Mouse (Mus musculus) intestine, embryonic 14.5 days (tissue): ENCODE results near the gene Sema5b. TPM values are rescaled to one million over a fixed set of nuclear protein-coding genes. Genes with fewer than 3 reads are reported as not detected.
A peak's percentile ranks its signal among the peaks of the same experiment; 100 is the strongest.

Experiments
- ATAC-seq: fragments of 200-750 bp; cut with Nextera tagmentation; replicated peaks from 2 replicates; pipeline ENCODE4 v1.8.0; 2017; ENCODE audit warnings: low read depth, moderate number of reproducible peaks, moderate TSS enrichment, moderate library complexity; ENCODE audit not compliant: low FRiP score, low TSS enrichment
- DNase-seq: peaks from one replicate; pipeline ENCODE4 v3.0.0-alpha.2; 2018; ENCODE audit warnings: low spot score
- H3K27ac ChIP-seq: fragments of 300-500 bp; sonication (generic); 2 replicates; pipeline ENCODE4 v1.5.1; 2014; ENCODE audit warnings: low read depth, mild to moderate bottlenecking, control low read depth
- H3K27me3 ChIP-seq: fragments of 300-500 bp; sonication (generic); replicated peaks from 2 replicates; pipeline ENCODE4 v1.6.1; 2014; ENCODE audit warnings: low read length, control low read depth; ENCODE audit not compliant: control insufficient read depth, insufficient read depth
- H3K36me3 ChIP-seq: fragments of 300-500 bp; sonication (generic); 2 replicates; pipeline ENCODE4 v1.6.1; 2014; ENCODE audit warnings: low read length, control low read depth; ENCODE audit not compliant: control insufficient read depth, insufficient read depth
- H3K4me1 ChIP-seq: fragments of 300-500 bp; sonication (generic); replicated peaks from 2 replicates; pipeline ENCODE4 v1.6.1; 2014; ENCODE audit warnings: low read length, control low read depth, mixed read lengths; ENCODE audit not compliant: control insufficient read depth, insufficient read depth
- H3K4me2 ChIP-seq: fragments of 300-500 bp; sonication (generic); 2 replicates; pipeline ENCODE4 v1.6.1; 2014; ENCODE audit warnings: low read length
- H3K4me3 ChIP-seq: fragments of 300-500 bp; sonication (generic); 2 replicates; pipeline ENCODE4 v1.5.1; 2014; ENCODE audit warnings: low read depth, low read length, control low read depth, mixed read lengths
- H3K9ac ChIP-seq: fragments of 300-500 bp; sonication (generic); 2 replicates; pipeline ENCODE4 v1.6.1; 2014; ENCODE audit warnings: mild to moderate bottlenecking, low read length
- H3K9me3 ChIP-seq: fragments of 300-500 bp; sonication (generic); 2 replicates; pipeline ENCODE4 v1.6.1; 2016; ENCODE audit warnings: low read length, control low read depth; ENCODE audit not compliant: control insufficient read depth
- WGBS: fragments of 180-500 bp; shearing (Covaris S2); extraction: QIAGEN DNeasy Blood & Tissue Kit; methylation state at CpG from one replicate; pipeline ENCODE4 v1.1.7; 2014; 5-methylcytosine and 5-hydroxymethylcytosine counted together
- polyA plus RNA-seq: library from polyadenylated mRNA; unstranded; fragments of >200 nt; fragmentation: Nextera tagmentation; extraction: Ambion mirVana; gene quantifications from 2 replicates; pipeline ENCODE4 v1.2.1, GENCODE M21; 2014

Gene Sema5b
- polyA plus RNA-seq, 1 experiment from 2014 or later = 7.0 TPM

- H3K27me3 ChIP-seq = peaks cover 46% of the 10 kb centered on the region
- ATAC-seq (peak; percentile 44), DNase-seq (no peak)
- H3K4me3 ChIP-seq = peak overlapping the region; percentile 57
- WGBS = under 1% methylated on average over 53 of the region's 54 CpGs
- peak overlapping the region; percentile 46 for H3K9ac ChIP-seq
- H3K4me1 ChIP-seq = peaks cover 11% of the 10 kb centered on the region; the same call in 1 of the 2 replicates
- no peak overlapping the region for H3K27ac ChIP-seq
- H3K9me3 ChIP-seq = no peaks in the 10 kb centered on the region
- no peaks in the 10 kb centered on the region for H3K36me3 ChIP-seq
- H3K4me2 ChIP-seq = peak overlapping the region; percentile 98
Observed at GRCm38 (mm10) chr16:35541661-35542420, 896 bp downstream of the Sema5b start.

GRCm38 (mm10) chr16:35542421-35542780 is 1.5 kb downstream of the Sema5b start:
- Histone ChIP-seq H3K27ac (no peak overlapping the region), H3K9ac (peak overlapping the region; percentile 46; the same call in 1 of the 2 replicates), H3K9me3 (no peaks in the 10 kb centered on the region), H3K36me3 (no peaks in the 10 kb centered on the region), H3K4me1 (peaks cover 11% of the 10 kb centered on the region; the same call in 1 of the 2 replicates), H3K4me2 (peak overlapping the region; percentile 98), H3K27me3 (peaks cover 42% of the 10 kb centered on the region), H3K4me3 (peak overlapping the region; percentile 57)
- ATAC-seq (no peak), DNase-seq (peak; percentile 62)
- 2% methylated on average over 27 of the region's 27 CpGs for WGBS

- Histone ChIP-seq H3K9me3 (no peaks in the 10 kb centered on the region), H3K4me1 (peaks cover 11% of the 10 kb centered on the region; the same call in 1 of the 2 replicates), H3K36me3 (no peaks in the 10 kb centered on the region), H3K4me2 (no peak overlapping the region), H3K27me3 (peaks cover 20% of the 10 kb centered on the region), H3K4me3 (no peak overlapping the region), H3K9ac (no peak overlapping the region), H3K27ac (no peak overlapping the region)
- WGBS = 73% methylated on average over 4 of the region's 4 CpGs
- DNase-seq (no peak), ATAC-seq (no peak)
Observed at GRCm38 (mm10) chr16:35545723-35546122, 4.8 kb downstream of the Sema5b start.

DNA sequence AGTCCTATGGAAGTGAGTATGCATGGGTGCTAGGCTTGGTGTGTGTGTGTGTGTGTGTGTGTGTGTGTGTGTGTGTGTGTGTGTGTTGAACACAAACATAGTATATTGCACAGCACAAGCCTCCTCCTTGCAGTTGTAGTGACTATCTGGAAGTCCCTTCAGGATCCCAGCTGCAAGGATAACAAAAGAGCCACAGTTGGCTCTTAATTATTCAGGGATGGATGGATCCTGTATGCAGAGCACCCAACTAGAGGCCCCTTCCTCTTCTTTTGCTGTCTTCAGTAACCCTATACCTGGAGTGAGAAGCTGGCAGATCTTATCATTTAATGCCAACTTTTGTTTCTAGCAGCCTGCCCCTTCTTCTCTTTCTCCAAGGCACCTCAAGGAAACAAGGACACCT is 7.0 kb downstream of the Sema5b start:
- ATAC-seq = no peak
- Histone ChIP-seq H3K4me2 (no peak overlapping the region), H3K36me3 (no peaks in the 10 kb centered on the region), H3K27ac (no peak overlapping the region), H3K9me3 (no peaks in the 10 kb centered on the region), H3K27me3 (peaks cover 9% of the 10 kb centered on the region), H3K4me1 (peaks cover 7% of the 10 kb centered on the region; the same call in 1 of the 2 replicates), H3K9ac (no peak overlapping the region), H3K4me3 (no peak overlapping the region)
- no peak for DNase-seq

DNA sequence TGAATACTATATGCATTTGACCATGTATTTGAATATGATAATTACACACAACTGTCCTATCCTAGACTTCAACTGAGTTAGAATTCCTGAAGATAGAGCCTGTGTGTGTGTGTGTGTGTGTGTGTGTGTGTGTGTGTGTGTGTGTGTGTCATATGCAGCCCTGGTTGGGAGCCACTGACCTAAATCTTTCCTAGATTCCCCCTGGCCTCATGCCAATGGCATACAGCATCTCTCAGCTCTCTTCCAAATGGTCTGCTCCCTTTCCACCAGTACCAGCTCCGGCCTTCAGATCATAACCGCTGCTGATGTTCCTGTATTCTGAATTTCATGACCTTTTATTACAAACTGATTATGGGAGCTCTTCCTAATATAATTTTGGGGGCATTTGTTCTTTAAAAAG is 8.4 kb downstream of the Sema5b start:
- Histone ChIP-seq H3K27ac (no peak overlapping the region), H3K36me3 (no peaks in the 10 kb centered on the region), H3K9me3 (no peaks in the 10 kb centered on the region), H3K27me3 (0 out of 2 replicates have a peak, but pooled peaks cover 3% of the 10 kb centered on the region), H3K4me1 (peaks cover 7% of the 10 kb centered on the region; the same call in 1 of the 2 replicates), H3K4me3 (no peak overlapping the region), H3K4me2 (no peak overlapping the region), H3K9ac (no peak overlapping the region)
- DNase-seq = no peak
- 89% methylated on average over 2 of the region's 2 CpGs for WGBS
- no peak for ATAC-seq

- Histone ChIP-seq H3K27ac (no peak overlapping the region), H3K4me1 (peaks cover 10% of the 10 kb centered on the region; the same call in 1 of the 2 replicates), H3K9ac (no peak overlapping the region), H3K9me3 (no peaks in the 10 kb centered on the region), H3K36me3 (no peaks in the 10 kb centered on the region), H3K4me2 (no peak overlapping the region), H3K27me3 (no peaks in the 10 kb centered on the region), H3K4me3 (no peak overlapping the region)
- no peak for DNase-seq
- 60% methylated on average over 15 of the region's 15 CpGs for WGBS
- no peak for ATAC-seq
Observed at GRCm38 (mm10) chr16:35555596-35556482, 14.9 kb downstream of the Sema5b start.

GRCm38 (mm10) chr16:35557038-35557437 is 16.1 kb downstream of the Sema5b start:
- H3K27ac ChIP-seq = no peak overlapping the region
- H3K9ac ChIP-seq = no peak overlapping the region
- DNase-seq (no peak), ATAC-seq (no peak)
- WGBS = 59% methylated on average over 6 of the region's 6 CpGs
- no peaks in the 10 kb centered on the region for H3K9me3 ChIP-seq
- no peaks in the 10 kb centered on the region for H3K36me3 ChIP-seq
- no peak overlapping the region for H3K4me2 ChIP-seq
- peaks cover 4% of the 10 kb centered on the region; the same call in 1 of the 2 replicates for H3K4me1 ChIP-seq
- H3K27me3 ChIP-seq = no peaks in the 10 kb centered on the region
- no peak overlapping the region for H3K4me3 ChIP-seq

DNA sequence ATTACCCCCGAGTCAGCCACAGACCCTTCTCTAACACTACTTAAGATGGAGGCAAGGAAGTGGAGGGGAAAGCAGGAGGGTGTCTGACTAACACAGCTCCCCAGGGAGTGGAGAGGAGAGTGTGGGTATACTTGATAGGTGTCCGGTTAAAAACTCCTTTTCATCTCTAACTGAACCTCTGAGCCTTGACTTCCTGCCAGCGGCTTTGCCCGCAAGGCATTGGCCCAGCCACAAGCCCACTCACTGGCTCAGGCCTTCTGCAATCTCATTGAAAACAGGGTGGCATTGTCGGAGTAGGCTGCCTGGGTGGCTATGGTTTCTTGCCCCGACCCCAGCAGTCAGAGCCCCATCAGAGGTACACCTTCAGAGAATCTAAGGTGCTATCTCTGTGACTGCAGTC is 20.6 kb downstream of the Sema5b start:
- H3K27ac ChIP-seq = no peak overlapping the region
- H3K9me3 ChIP-seq = no peaks in the 10 kb centered on the region
- no peak for ATAC-seq
- no peaks in the 10 kb centered on the region for H3K27me3 ChIP-seq
- WGBS = 76% methylated on average over 6 of the region's 6 CpGs
- no peak for DNase-seq
- no peak overlapping the region for H3K4me2 ChIP-seq
- peaks cover 6% of the 10 kb centered on the region; the same call in 1 of the 2 replicates for H3K4me1 ChIP-seq
- H3K4me3 ChIP-seq = no peak overlapping the region
- no peak overlapping the region for H3K9ac ChIP-seq
- no peaks in the 10 kb centered on the region for H3K36me3 ChIP-seq
